9 mouse cellular contexts compared by ENCODE assay signal in the genomic region with DNA sequence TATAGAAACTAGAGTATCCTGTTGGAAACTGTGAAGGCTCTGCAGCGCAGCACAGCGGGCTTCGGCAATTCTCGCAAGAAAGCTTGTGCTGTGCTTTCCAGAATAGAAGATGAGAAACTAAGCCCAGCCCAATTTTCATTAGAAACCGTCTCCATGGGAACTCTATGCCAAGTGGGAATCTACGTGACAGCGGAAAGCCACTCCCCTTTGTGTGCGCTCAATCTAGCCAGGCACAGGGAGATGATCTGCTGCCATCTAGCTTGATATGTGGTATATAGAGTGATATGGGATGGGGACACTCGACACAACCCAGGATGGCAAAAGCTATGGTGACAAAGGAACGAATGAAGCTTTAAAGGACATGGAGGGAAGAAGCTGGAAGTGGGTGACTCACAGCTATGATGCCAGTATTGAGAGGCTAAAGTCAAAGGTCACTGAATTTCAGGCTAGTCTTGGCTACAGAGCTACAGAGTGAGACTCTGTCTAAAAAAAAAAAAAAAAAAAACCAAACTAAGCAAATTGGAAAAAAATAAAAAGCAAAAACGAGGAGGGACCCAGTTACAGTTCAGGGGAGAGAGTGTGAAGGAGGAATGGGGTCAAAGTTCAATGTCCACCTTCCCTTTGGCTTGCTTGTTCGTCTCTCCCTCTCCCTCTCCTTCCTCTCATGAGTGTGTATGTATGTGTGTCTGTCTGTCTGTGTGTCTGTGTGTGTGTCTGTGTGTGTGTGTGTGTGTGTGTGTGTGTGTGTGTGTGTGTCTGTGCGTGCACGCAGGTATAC. TPM values are rescaled to one million over a fixed set of nuclear protein-coding genes. Genes with fewer than 3 reads are reported as not detected.
DNase-seq lines count a peak whose midpoint lies in the region.
"Had no signal": no experiment of that assay in that cellular context is flagged by ENCODE, and none has a peak within 500 bp of the region (broad histone marks: within the 10 kb centered on the region; RNA-seq: fewer than 3 reads in every experiment).

No protein-coding gene starts in this region.

- intact Hi-C loops in left cerebral cortex, postnatal 4 days (cut with DNase I), result no loop called here

- DNase-seq in left cerebral cortex, adult 11 months (ENCODE audit: low spot score), result peak; percentile 13
- DNase-seq in left cerebral cortex, postnatal 4 days, result no peak
- DNase-seq in frontal cortex, adult 2 months (ENCODE audit: extremely low spot score in 1 of 2, low spot score in 1 of 2), result peak; percentile 39 to 63
- DNase-seq in layer of hippocampus, postnatal 14 days (ENCODE audit: low spot score in 2 of 2), result peak; percentile 34 to 76
- DNase-seq in right cerebral cortex, postnatal 10 days (ENCODE audit: low spot score in 2 of 2), result peak; percentile 68 to 84
- DNase-seq in yolk sac, embryonic 10.5 days (ENCODE audit: low spot score), result no peak
- DNase-seq in spleen, postnatal 10 days (ENCODE audit: low spot score in 2 of 2), result no peak
- no peak for DNase-seq in heart, adult 18-20 months
- DNase-seq: liver had no signal

RNA-seq across cellular contexts. Expression of gene Lpar3, which starts 47.5 kb away (rescaled TPM):
- total RNA-seq in left cerebral cortex, postnatal 4 days (2021), result under 1 TPM; 0.50 to 0.70 TPM
- 1.3 and 1.7 TPM in 2 replicates for polyA plus RNA-seq in frontal cortex, adult 2 months (2012; rRNA removed)
- 1 to 10 TPM; 1.3 to 1.6 TPM for total RNA-seq in layer of hippocampus, postnatal 14 days (2021)
- total RNA-seq in heart, adult 18-20 months (2021), result under 1 TPM; 0.10 to 0.41 TPM

Comparison
In these comparisons a context has a peak if more than half of its experiments do, and no peak if none do; other contexts are left out.
1. DNase-seq: peak in left cerebral cortex, adult 11 months (single experiment), frontal cortex, adult 2 months (2 of 2), layer of hippocampus, postnatal 14 days (2 of 2) and right cerebral cortex, postnatal 10 days (2 of 2); none in left cerebral cortex, postnatal 4 days (single experiment), yolk sac, embryonic 10.5 days (single experiment), spleen, postnatal 10 days (0 of 2) and heart, adult 18-20 months (0 of 2).